8 mouse cellular contexts compared by ENCODE assay signal in genomic region chr19:10486264-10486738, GRCm38 (mm10). TPM values are rescaled to one million over a fixed set of nuclear protein-coding genes. Genes with fewer than 3 reads are reported as not detected.
A peak's percentile ranks its signal among the peaks of the same experiment; 100 is the strongest.
DNase-seq lines count a peak whose midpoint lies in the region; ATAC-seq and TF ChIP-seq lines count a peak whose summit lies in the region.

No protein-coding gene starts in this region.

- no peak overlapping the region for H3K27ac ChIP-seq in heart, embryonic 10.5 days
- H3K27ac ChIP-seq in forebrain, postnatal 0 days (ENCODE audit: low read depth, low read length), result no peak overlapping the region
- no peak overlapping the region for H3K27ac ChIP-seq in intestine, embryonic 15.5 days
- H3K27ac ChIP-seq in midbrain, embryonic 12.5 days (replicated peaks), result no peak overlapping the region

- H3K9ac ChIP-seq in forebrain, postnatal 0 days, result no peak overlapping the region
- no peak overlapping the region for H3K9ac ChIP-seq in intestine, embryonic 15.5 days
- no peak overlapping the region for H3K9ac ChIP-seq in midbrain, embryonic 12.5 days (replicated peaks)

- H3K9me3 ChIP-seq in heart, embryonic 10.5 days, result no peaks in the 10 kb centered on the region
- H3K9me3 ChIP-seq in forebrain, postnatal 0 days (ENCODE audit: low read length), result no peaks in the 10 kb centered on the region
- H3K9me3 ChIP-seq in intestine, embryonic 15.5 days, result no peaks in the 10 kb centered on the region
- H3K9me3 ChIP-seq in midbrain, embryonic 12.5 days, result no peaks in the 10 kb centered on the region

- H3K27me3 ChIP-seq in heart, embryonic 10.5 days (ENCODE audit: insufficient read depth, poor library complexity, severe bottlenecking), result peaks cover 82% of the 10 kb centered on the region
- H3K27me3 ChIP-seq in forebrain, postnatal 0 days (ENCODE audit: insufficient read depth, low read length), result no peaks in the 10 kb centered on the region
- no peaks in the 10 kb centered on the region for H3K27me3 ChIP-seq in intestine, embryonic 15.5 days (replicated peaks)
- H3K27me3 ChIP-seq in midbrain, embryonic 12.5 days, result peaks cover 14% of the 10 kb centered on the region; the same call in 1 of the 2 replicates

- peak; percentile 80 for ATAC-seq in forebrain, postnatal 0 days
- peak; percentile 77 for ATAC-seq in intestine, embryonic 15.5 days
- ATAC-seq in midbrain, embryonic 12.5 days (ENCODE audit: low FRiP score, low read depth), result peak; percentile 80

- no peak overlapping the region for H3K4me2 ChIP-seq in forebrain, postnatal 0 days (ENCODE audit: low read depth)
- H3K4me2 ChIP-seq in intestine, embryonic 15.5 days (replicated peaks), result peak overlapping the region; percentile 48
- H3K4me2 ChIP-seq in midbrain, embryonic 12.5 days (replicated peaks), result no peak overlapping the region

- 18% methylated on average over 9 of the region's 9 CpGs for WGBS in heart, embryonic 10.5 days
- 22% methylated on average over 9 of the region's 9 CpGs for WGBS in forebrain, postnatal 0 days
- WGBS in intestine, embryonic 15.5 days, result 20% methylated on average over 9 of the region's 9 CpGs
- WGBS in midbrain, embryonic 12.5 days, result 26% methylated on average over 9 of the region's 9 CpGs

- intact Hi-C loops in left cerebral cortex, postnatal 25 days (cut with DNase I), result loop anchor here (1.0 to 10.0 kb wide), 3 partner anchors 37 to 232 kb away; no protein-coding TSS in a partner anchor

- peak; percentile 50 for DNase-seq in heart, adult 8-10 months (ENCODE audit: low spot score)
- DNase-seq in heart, embryonic 10.5 days (ENCODE audit: low spot score), result no peak
- DNase-seq in cerebellum, adult 8-10 months, result peak; percentile 54
- DNase-seq in forebrain, postnatal 0 days, result peak; percentile 87
- peak; percentile 75 to 79 for DNase-seq in left cerebral cortex, postnatal 25 days (ENCODE audit: low spot score in 2 of 2)
- DNase-seq in spleen, adult 12 weeks (ENCODE audit: low spot score), result peak; percentile 15

- H3K4me1 ChIP-seq in heart, embryonic 10.5 days, result peaks cover 20% of the 10 kb centered on the region
- no peaks in the 10 kb centered on the region for H3K4me1 ChIP-seq in forebrain, postnatal 0 days (ENCODE audit: insufficient read depth)
- peaks cover 6% of the 10 kb centered on the region; the same call in 1 of the 2 replicates for H3K4me1 ChIP-seq in intestine, embryonic 15.5 days (replicated peaks)
- peaks cover 11% of the 10 kb centered on the region for H3K4me1 ChIP-seq in midbrain, embryonic 12.5 days

- peak; percentile 96 for TF ChIP-seq CTCF in forebrain, postnatal 0 days (IDR thresholded peaks at IDR 0.05; ENCODE audit: low read depth)

- no peaks in the 10 kb centered on the region for H3K36me3 ChIP-seq in heart, embryonic 10.5 days
- no peaks in the 10 kb centered on the region for H3K36me3 ChIP-seq in forebrain, postnatal 0 days (ENCODE audit: insufficient read depth)
- H3K36me3 ChIP-seq in intestine, embryonic 15.5 days, result no peaks in the 10 kb centered on the region
- H3K36me3 ChIP-seq in midbrain, embryonic 12.5 days, result no peaks in the 10 kb centered on the region

- H3K4me3 ChIP-seq in heart, embryonic 10.5 days, result no peak overlapping the region
- no peak overlapping the region for H3K4me3 ChIP-seq in forebrain, postnatal 0 days (ENCODE audit: low read depth, low read length)
- H3K4me3 ChIP-seq in intestine, embryonic 15.5 days (replicated peaks), result no peak overlapping the region
- no peak overlapping the region for H3K4me3 ChIP-seq in midbrain, embryonic 12.5 days

RNA-seq across cellular contexts. Expression of gene Ppp1r32, which starts 3.6 kb away (rescaled TPM):
- under 1 TPM in 3 of 4 experiments, not detected in 1; 0.22 to 0.38 (median 0.28) TPM for total RNA-seq in heart, adult 8-10 months (2022)
- not detected in 2 replicates for polyA plus RNA-seq in heart, embryonic 10.5 days (2016; fragmentation: Nextera tagmentation; extraction: Ambion mirVana)
- total RNA-seq in forebrain, postnatal 0 days (2014; rRNA removed), result 3.5 and 5.1 TPM in 2 replicates
- polyA plus RNA-seq in forebrain, postnatal 0 days (2015; fragmentation: Nextera tagmentation; extraction: Ambion mirVana), result 4.4 and 6.0 TPM in 2 replicates
- 0.68 and 1.4 TPM in 2 replicates for polyA plus RNA-seq in intestine, embryonic 15.5 days (2015; fragmentation: Nextera tagmentation; extraction: Ambion mirVana)
- 1 to 10 TPM in 1 of 2 experiments, under 1 TPM in 1; 0.80 to 1.1 TPM for total RNA-seq in left cerebral cortex, postnatal 25 days (2021)
- 0.27 and 1.1 TPM in 2 replicates for polyA plus RNA-seq in midbrain, embryonic 12.5 days (2016; fragmentation: Nextera tagmentation; extraction: Ambion mirVana)

RNA-seq across cellular contexts. Expression of gene Lrrc10b, which starts 29.0 kb away (rescaled TPM):
- 1 to 10 TPM in 2 of 4 experiments, under 1 TPM in 2; 0.38 to 6.4 (median 1.9) TPM for total RNA-seq in heart, adult 8-10 months (2022)
- polyA plus RNA-seq in heart, embryonic 10.5 days (2016; fragmentation: Nextera tagmentation; extraction: Ambion mirVana), result 0.06 and 0.18 TPM in 2 replicates
- total RNA-seq in forebrain, postnatal 0 days (2014; rRNA removed), result 6.5 and 7.7 TPM in 2 replicates
- polyA plus RNA-seq in forebrain, postnatal 0 days (2015; fragmentation: Nextera tagmentation; extraction: Ambion mirVana), result 1.1 and 2.5 TPM in 2 replicates
- polyA plus RNA-seq in intestine, embryonic 15.5 days (2015; fragmentation: Nextera tagmentation; extraction: Ambion mirVana), result 0.56 and 0.62 TPM in 2 replicates
- total RNA-seq in left cerebral cortex, postnatal 25 days (2021), result 10 to 100 TPM in 1 of 2 experiments, 1 to 10 TPM in 1; 4.8 to 30.6 TPM
- polyA plus RNA-seq in midbrain, embryonic 12.5 days (2016; fragmentation: Nextera tagmentation; extraction: Ambion mirVana), result 0.36 and 1.2 TPM in 2 replicates

RNA-seq across cellular contexts. Expression of gene Cpsf7, which starts 38.8 kb away (rescaled TPM):
- total RNA-seq in heart, adult 8-10 months (2022), result 10 to 100 TPM; 19.5 to 23.3 (median 21.8) TPM
- 38.4 and 40.5 TPM in 2 replicates for polyA plus RNA-seq in heart, embryonic 10.5 days (2016; fragmentation: Nextera tagmentation; extraction: Ambion mirVana)
- 62.6 and 74.9 TPM in 2 replicates for total RNA-seq in forebrain, postnatal 0 days (2014; rRNA removed)
- 37.6 and 41.9 TPM in 2 replicates for polyA plus RNA-seq in forebrain, postnatal 0 days (2015; fragmentation: Nextera tagmentation; extraction: Ambion mirVana)
- 30.8 and 36.3 TPM in 2 replicates for polyA plus RNA-seq in intestine, embryonic 15.5 days (2015; fragmentation: Nextera tagmentation; extraction: Ambion mirVana)
- total RNA-seq in left cerebral cortex, postnatal 25 days (2021), result 10 to 100 TPM; 68.8 to 73.5 TPM
- polyA plus RNA-seq in midbrain, embryonic 12.5 days (2016; fragmentation: Nextera tagmentation; extraction: Ambion mirVana), result 61.8 and 67.6 TPM in 2 replicates

RNA-seq across cellular contexts. Expression of gene Sdhaf2, which starts 39.6 kb away (rescaled TPM):
- 10 to 100 TPM; 70.8 to 93.2 (median 82.9) TPM for total RNA-seq in heart, adult 8-10 months (2022)
- polyA plus RNA-seq in heart, embryonic 10.5 days (2016; fragmentation: Nextera tagmentation; extraction: Ambion mirVana), result 58.6 and 64.6 TPM in 2 replicates
- total RNA-seq in forebrain, postnatal 0 days (2014; rRNA removed), result 51.1 and 62.9 TPM in 2 replicates
- polyA plus RNA-seq in forebrain, postnatal 0 days (2015; fragmentation: Nextera tagmentation; extraction: Ambion mirVana), result 53.6 and 59.5 TPM in 2 replicates
- 57.2 and 58.3 TPM in 2 replicates for polyA plus RNA-seq in intestine, embryonic 15.5 days (2015; fragmentation: Nextera tagmentation; extraction: Ambion mirVana)
- 10 to 100 TPM; 53.7 to 60.0 TPM for total RNA-seq in left cerebral cortex, postnatal 25 days (2021)
- polyA plus RNA-seq in midbrain, embryonic 12.5 days (2016; fragmentation: Nextera tagmentation; extraction: Ambion mirVana), result 54.8 and 54.9 TPM in 2 replicates
